Mouse (Mus musculus): Measurements from ENCODE around the gene Palld.

GRCm38 (mm10) chr8:61665021-61665420 is 237.5 kb downstream of the Palld start:
- no peak for TF ChIP-seq TAL1 (IDR thresholded peaks at IDR 0.05; ENCODE audit: low read length)
- TF ChIP-seq GATA1 (IDR thresholded peaks at IDR 0.05; ENCODE audit: low read length), result no peak
